In genomic region chr15:14418532-14418931, GRCm38 (mm10) we compare ENCODE assay signal across 12 mouse cellular contexts.
DNase-seq lines count a peak whose midpoint lies in the region; ATAC-seq and TF ChIP-seq lines count a peak whose summit lies in the region.
"Had no signal": no experiment of that assay in that cellular context is flagged by ENCODE, and none has a peak within 500 bp of the region (broad histone marks: within the 10 kb centered on the region; RNA-seq: fewer than 3 reads in every experiment).

No protein-coding gene starts in this region.

- DNase-seq in forebrain, embryonic 14.5 days (ENCODE audit: low spot score), result peak; percentile 58
- no peak for DNase-seq in forebrain, embryonic 10.5 days (ENCODE audit: extremely low spot score, low spot score)
- peak; percentile 83 for DNase-seq in midbrain, embryonic 11.5 days (ENCODE audit: low spot score, missing footprints)
- peak; percentile 46 for DNase-seq in hindbrain, postnatal 0 days (ENCODE audit: low spot score)
- DNase-seq in stomach, postnatal 0 days (ENCODE audit: low spot score), result no peak
- DNase-seq: heart, adult 11 months; kidney, postnatal 36 days; lung, postnatal 14 days had no signal

- H3K27me3 ChIP-seq in forebrain, embryonic 14.5 days (replicated peaks; ENCODE audit: control insufficient read depth, insufficient read depth, low read length), result no peaks in the 10 kb centered on the region
- no peaks in the 10 kb centered on the region for H3K27me3 ChIP-seq in forebrain, embryonic 10.5 days (ENCODE audit: poor library complexity, severe bottlenecking)
- H3K27me3 ChIP-seq in midbrain, embryonic 11.5 days (ENCODE audit: control insufficient read depth, insufficient read depth, low read length), result no peaks in the 10 kb centered on the region
- H3K27me3 ChIP-seq in midbrain, embryonic 16.5 days (ENCODE audit: control insufficient read depth, insufficient read depth, low read depth, low read length), result no peaks in the 10 kb centered on the region
- H3K27me3 ChIP-seq in hindbrain, postnatal 0 days (ENCODE audit: insufficient read depth, low read length), result no peaks in the 10 kb centered on the region
- no peaks in the 10 kb centered on the region for H3K27me3 ChIP-seq in stomach, postnatal 0 days (ENCODE audit: control insufficient read depth, insufficient read depth, low read length)
- H3K27me3 ChIP-seq in liver, embryonic 12.5 days (replicated peaks), result no peaks in the 10 kb centered on the region

- no peak overlapping the region for H3K27ac ChIP-seq in forebrain, embryonic 14.5 days (ENCODE audit: low read depth, low read length)
- no peak overlapping the region for H3K27ac ChIP-seq in forebrain, embryonic 10.5 days
- no peak overlapping the region for H3K27ac ChIP-seq in midbrain, embryonic 11.5 days (ENCODE audit: low read depth, low read length)
- H3K27ac ChIP-seq in midbrain, embryonic 16.5 days (ENCODE audit: low read length), result no peak overlapping the region
- H3K27ac ChIP-seq in hindbrain, postnatal 0 days, result no peak overlapping the region
- H3K27ac ChIP-seq in stomach, postnatal 0 days (replicated peaks), result no peak overlapping the region
- no peak overlapping the region for H3K27ac ChIP-seq in liver, embryonic 12.5 days

- no peaks in the 10 kb centered on the region for H3K36me3 ChIP-seq in forebrain, embryonic 14.5 days (ENCODE audit: control insufficient read depth, insufficient read depth, low read length)
- H3K36me3 ChIP-seq in forebrain, embryonic 10.5 days (replicated peaks), result no peaks in the 10 kb centered on the region
- no peaks in the 10 kb centered on the region for H3K36me3 ChIP-seq in midbrain, embryonic 11.5 days (ENCODE audit: control insufficient read depth, insufficient read depth, low read length)
- H3K36me3 ChIP-seq in midbrain, embryonic 16.5 days (ENCODE audit: control insufficient read depth, insufficient read depth, low read length), result no peaks in the 10 kb centered on the region
- no peaks in the 10 kb centered on the region for H3K36me3 ChIP-seq in hindbrain, postnatal 0 days (ENCODE audit: insufficient read depth, low read length)
- no peaks in the 10 kb centered on the region for H3K36me3 ChIP-seq in stomach, postnatal 0 days (ENCODE audit: control insufficient read depth, insufficient read depth, low read length)
- H3K36me3 ChIP-seq in liver, embryonic 12.5 days, result no peaks in the 10 kb centered on the region
- H3K36me3 ChIP-seq: G1E had no signal

- TF ChIP-seq EP300 in stomach, postnatal 0 days (optimal IDR thresholded peaks at IDR 0.05), result no peak

- peak; percentile 45 for TF ChIP-seq CTCF in hindbrain, postnatal 0 days (IDR thresholded peaks at IDR 0.05; ENCODE audit: low read depth)
- peak; percentile 45 for TF ChIP-seq CTCF in stomach, postnatal 0 days (IDR thresholded peaks at IDR 0.05; ENCODE audit: low read depth)

- no peak overlapping the region for H3K9ac ChIP-seq in forebrain, embryonic 14.5 days (ENCODE audit: low read length)
- no peak overlapping the region for H3K9ac ChIP-seq in midbrain, embryonic 11.5 days (ENCODE audit: low read length)
- H3K9ac ChIP-seq in midbrain, embryonic 16.5 days (ENCODE audit: low read depth, low read length), result no peak overlapping the region
- H3K9ac ChIP-seq in hindbrain, postnatal 0 days (replicated peaks; ENCODE audit: low read length), result no peak overlapping the region
- no peak overlapping the region for H3K9ac ChIP-seq in stomach, postnatal 0 days (ENCODE audit: low read length)
- no peak overlapping the region for H3K9ac ChIP-seq in liver, embryonic 12.5 days

- no peaks in the 10 kb centered on the region for H3K4me1 ChIP-seq in forebrain, embryonic 14.5 days (ENCODE audit: control insufficient read depth, insufficient read depth, low read length)
- no peaks in the 10 kb centered on the region for H3K4me1 ChIP-seq in forebrain, embryonic 10.5 days
- no peaks in the 10 kb centered on the region for H3K4me1 ChIP-seq in midbrain, embryonic 11.5 days (ENCODE audit: control insufficient read depth, insufficient read depth, low read length)
- no peaks in the 10 kb centered on the region for H3K4me1 ChIP-seq in midbrain, embryonic 16.5 days (ENCODE audit: control insufficient read depth, insufficient read depth, low read length)
- H3K4me1 ChIP-seq in hindbrain, postnatal 0 days (ENCODE audit: insufficient read depth, low read length), result no peaks in the 10 kb centered on the region
- no peaks in the 10 kb centered on the region for H3K4me1 ChIP-seq in stomach, postnatal 0 days (replicated peaks; ENCODE audit: control insufficient read depth, insufficient read depth)
- H3K4me1 ChIP-seq in liver, embryonic 12.5 days, result no peaks in the 10 kb centered on the region

- no peak overlapping the region for H3K4me3 ChIP-seq in forebrain, embryonic 14.5 days (ENCODE audit: low read depth, low read length)
- no peak overlapping the region for H3K4me3 ChIP-seq in forebrain, embryonic 10.5 days
- H3K4me3 ChIP-seq in midbrain, embryonic 11.5 days (ENCODE audit: low read depth, low read length), result no peak overlapping the region
- no peak overlapping the region for H3K4me3 ChIP-seq in midbrain, embryonic 16.5 days (ENCODE audit: low read depth, low read length)
- no peak overlapping the region for H3K4me3 ChIP-seq in hindbrain, postnatal 0 days (ENCODE audit: low read length)
- H3K4me3 ChIP-seq in stomach, postnatal 0 days (ENCODE audit: low read depth, low read length), result no peak overlapping the region
- no peak overlapping the region for H3K4me3 ChIP-seq in liver, embryonic 12.5 days

- ATAC-seq in forebrain, embryonic 14.5 days, result 0 out of 2 replicates have a peak, but pooled peaks have one; percentile 26
- ATAC-seq in midbrain, embryonic 11.5 days (ENCODE audit: low FRiP score), result peak; percentile 42; the same call in 1 of the 2 replicates
- no peak for ATAC-seq in midbrain, embryonic 16.5 days
- ATAC-seq in hindbrain, postnatal 0 days, result no peak
- ATAC-seq in stomach, postnatal 0 days (ENCODE audit: low FRiP score, low TSS enrichment), result no peak
- ATAC-seq in erythroblast, adult 5-6 weeks (replicated peaks; ENCODE audit: low FRiP score, poor library complexity, severe bottlenecking), result no peak
- ATAC-seq in liver, embryonic 12.5 days, result no peak

- no peaks in the 10 kb centered on the region for H3K9me3 ChIP-seq in forebrain, embryonic 14.5 days (replicated peaks; ENCODE audit: control insufficient read depth, low read length)
- no peaks in the 10 kb centered on the region for H3K9me3 ChIP-seq in forebrain, embryonic 10.5 days
- H3K9me3 ChIP-seq in midbrain, embryonic 11.5 days (ENCODE audit: control insufficient read depth, low read length), result no peaks in the 10 kb centered on the region
- H3K9me3 ChIP-seq in midbrain, embryonic 16.5 days (replicated peaks; ENCODE audit: control insufficient read depth, low read length, poor library complexity, severe bottlenecking), result no peaks in the 10 kb centered on the region
- no peaks in the 10 kb centered on the region for H3K9me3 ChIP-seq in hindbrain, postnatal 0 days (ENCODE audit: low read length)
- no peaks in the 10 kb centered on the region for H3K9me3 ChIP-seq in stomach, postnatal 0 days (ENCODE audit: control insufficient read depth, low read length)
- no peaks in the 10 kb centered on the region for H3K9me3 ChIP-seq in liver, embryonic 12.5 days (replicated peaks)
- H3K9me3 ChIP-seq: G1E had no signal

- no peak overlapping the region for H3K4me2 ChIP-seq in forebrain, embryonic 14.5 days (ENCODE audit: low read length)
- no peak overlapping the region for H3K4me2 ChIP-seq in midbrain, embryonic 11.5 days
- H3K4me2 ChIP-seq in midbrain, embryonic 16.5 days (ENCODE audit: low read length), result no peak overlapping the region
- no peak overlapping the region for H3K4me2 ChIP-seq in hindbrain, postnatal 0 days (ENCODE audit: low read depth, low read length)
- H3K4me2 ChIP-seq in stomach, postnatal 0 days (replicated peaks; ENCODE audit: low read depth), result no peak overlapping the region
- H3K4me2 ChIP-seq in liver, embryonic 12.5 days, result no peak overlapping the region

- WGBS in forebrain, embryonic 14.5 days, result 46% methylated on average over 5 of the region's 5 CpGs
- 47% methylated on average over 5 of the region's 5 CpGs for WGBS in forebrain, embryonic 10.5 days
- 45% methylated on average over 5 of the region's 5 CpGs for WGBS in midbrain, embryonic 11.5 days
- 47% methylated on average over 5 of the region's 5 CpGs for WGBS in midbrain, embryonic 16.5 days
- WGBS in hindbrain, postnatal 0 days, result 52% methylated on average over 5 of the region's 5 CpGs
- WGBS in stomach, postnatal 0 days, result 41% methylated on average over 5 of the region's 5 CpGs
- WGBS in liver, embryonic 12.5 days (ENCODE audit: insufficient replicate concordance), result 35% methylated on average over 5 of the region's 5 CpGs

Comparison
In these comparisons a context has a peak if more than half of its experiments do, and no peak if none do; other contexts are left out.
1. ATAC-seq: peak in forebrain, embryonic 14.5 days (single experiment) and midbrain, embryonic 11.5 days (single experiment); none in midbrain, embryonic 16.5 days (single experiment), hindbrain, postnatal 0 days (single experiment), stomach, postnatal 0 days (single experiment), erythroblast, adult 5-6 weeks (single experiment) and liver, embryonic 12.5 days (single experiment).
2. DNase-seq: peak in forebrain, embryonic 14.5 days (single experiment), midbrain, embryonic 11.5 days (single experiment) and hindbrain, postnatal 0 days (single experiment); none in forebrain, embryonic 10.5 days (single experiment) and stomach, postnatal 0 days (single experiment).